Mouse (Mus musculus): ENCODE measurements at regions not wholly inside any gene's neighbourhood (a gene's known extent, or its start where the extent isn't known, plus 50 kb on each side); places are given as distances from the start of the nearest gene placed in this dataset.

DNA sequence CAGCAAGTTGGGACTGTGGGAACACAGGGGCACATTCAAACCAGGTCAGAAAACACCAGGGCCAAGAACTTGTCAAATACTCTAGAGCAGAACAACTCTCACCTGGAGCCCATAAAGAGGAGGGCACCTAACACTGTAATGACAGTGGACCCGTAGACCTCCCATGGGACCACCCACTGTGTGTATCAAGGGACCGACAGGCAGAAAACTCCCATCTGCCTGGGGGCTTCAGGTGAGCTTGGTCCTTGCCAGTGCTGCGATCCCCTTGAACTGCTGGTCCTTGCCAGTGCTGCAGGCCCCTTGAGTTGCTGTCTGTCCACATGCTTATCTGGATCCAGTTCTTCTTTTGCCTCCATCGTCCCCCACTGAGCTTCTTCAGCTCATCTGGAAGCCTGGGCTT is 170.2 kb upstream of the Npvf start:
- TF ChIP-seq CTCF (IDR thresholded peaks at IDR 0.05; ENCODE audit: low read depth) (no peak), EP300 (optimal IDR thresholded peaks at IDR 0.05) (no peak)

Data from stomach, postnatal 0 days (tissue).